Mouse (Mus musculus) kidney, adult 9 months (tissue): Measurements from ENCODE around the gene Prkar1b.

ENCODE experiments used
- DNase-seq: peaks from one replicate; pipeline ENCODE4 v3.0.0; 2022

The Prkar1b gene

GRCm38 (mm10) chr5:139145726-139146125 is 4.1 kb downstream of the Prkar1b start:
- DNase-seq, result no peak

GRCm38 (mm10) chr5:139143890-139144289 is 5.9 kb downstream of the Prkar1b start:
- DNase-seq, result no peak

- DNase-seq, result no peak
Observed at GRCm38 (mm10) chr5:139141326-139141725, 8.5 kb downstream of the Prkar1b start.

GRCm38 (mm10) chr5:139140589-139140988 is 9.2 kb downstream of the Prkar1b start:
- DNase-seq, result no peak

GRCm38 (mm10) chr5:139138926-139139472 is 10.8 kb downstream of the Prkar1b start:
- DNase-seq, result no peak

- DNase-seq, result no peak
Observed at GRCm38 (mm10) chr5:139138261-139138925, 11.4 kb downstream of the Prkar1b start.

GRCm38 (mm10) chr5:139137176-139137575 is 12.6 kb downstream of the Prkar1b start:
- no peak for DNase-seq

GRCm38 (mm10) chr5:139136341-139136740 is 13.5 kb downstream of the Prkar1b start:
- DNase-seq, result no peak

GRCm38 (mm10) chr5:139134501-139134900 is 15.3 kb downstream of the Prkar1b start:
- DNase-seq, result no peak

- no peak for DNase-seq
Observed at GRCm38 (mm10) chr5:139130351-139130750, 19.4 kb downstream of the Prkar1b start.

- DNase-seq, result no peak
Observed at GRCm38 (mm10) chr5:139129572-139130151, 20.1 kb downstream of the Prkar1b start.

GRCm38 (mm10) chr5:139129078-139129477 is 20.7 kb downstream of the Prkar1b start:
- DNase-seq, result no peak

GRCm38 (mm10) chr5:139128476-139129065 is 21.2 kb downstream of the Prkar1b start:
- DNase-seq, result no peak

GRCm38 (mm10) chr5:139125717-139126116 is 24.1 kb downstream of the Prkar1b start:
- no peak for DNase-seq

GRCm38 (mm10) chr5:139118961-139119276 is 30.9 kb downstream of the Prkar1b start:
- no peak for DNase-seq

GRCm38 (mm10) chr5:139118139-139118960 is 31.5 kb downstream of the Prkar1b start:
- DNase-seq, result peak; percentile 20

- no peak for DNase-seq
Observed at GRCm38 (mm10) chr5:139115507-139115906, 34.3 kb downstream of the Prkar1b start.

- no peak for DNase-seq
Observed at GRCm38 (mm10) chr5:139114876-139115275, 34.9 kb downstream of the Prkar1b start.

- DNase-seq, result no peak
Observed at GRCm38 (mm10) chr5:139112418-139112817, 37.4 kb downstream of the Prkar1b start.

- no peak for DNase-seq
Observed at GRCm38 (mm10) chr5:139111991-139112390, 37.8 kb downstream of the Prkar1b start.

GRCm38 (mm10) chr5:139110140-139110855 is 39.5 kb downstream of the Prkar1b start:
- DNase-seq, result no peak

GRCm38 (mm10) chr5:139107815-139108214 is 42.0 kb downstream of the Prkar1b start:
- no peak for DNase-seq

- DNase-seq, result no peak
Observed at GRCm38 (mm10) chr5:139101783-139102182, 48.0 kb downstream of the Prkar1b start.
